Mouse (Mus musculus) olfactory bulb, adult 2 months (tissue): ENCODE measurements around the gene Prr14. TPM values are rescaled to one million over a fixed set of nuclear protein-coding genes. Genes with fewer than 3 reads are reported as not detected.
"Not testable (repeated sequence)": the region's sequence is repeated elsewhere in the genome, so short reads cannot be mapped to it uniquely, and the experiment has no call there.

Source experiments
- H3K27ac ChIP-seq: fragments of 200-500 bp; 2 replicates; pipeline ENCODE4 v1.5.1; 2012; ENCODE audit warnings: low read depth, low read length; ENCODE audit not compliant: insufficient read depth
- H3K4me1 ChIP-seq: fragments of 200-500 bp; 2 replicates; pipeline ENCODE4 v1.6.1; 2012; ENCODE audit warnings: low read length; ENCODE audit not compliant: control insufficient read depth, insufficient read depth
- H3K4me3 ChIP-seq: fragments of 200-500 bp; 2 replicates; pipeline ENCODE4 v1.5.1; 2012; ENCODE audit warnings: mild to moderate bottlenecking, low read depth, low read length, moderate library complexity; ENCODE audit not compliant: insufficient read depth
- CTCF ChIP-seq: fragments of 200-500 bp; IDR thresholded peaks from 2 replicates; pipeline ENCODE4 v1.5.1; 2012; ENCODE audit warnings: low read depth, mild to moderate bottlenecking, low read length, moderate library complexity; ENCODE audit not compliant: insufficient read depth
- POLR2A ChIP-seq: fragments of 200-500 bp; IDR thresholded peaks from 2 replicates; pipeline ENCODE4 v1.6.1; 2012; ENCODE audit warnings: mild to moderate bottlenecking, low read depth, low read length, moderate library complexity; ENCODE audit not compliant: insufficient read depth
- WGBS: fragments of 180-500 bp; shearing (Covaris S2); methylation state at CpG from one replicate; pipeline ENCODE4 v1.1.7; 2018; 5-methylcytosine and 5-hydroxymethylcytosine counted together
- polyA plus RNA-seq: library from polyadenylated mRNA; stranded (reverse); fragments of >200 nt; gene quantifications from 2 replicates; pipeline ENCODE4 v1.2.4, GENCODE M21; 2012; ENCODE audit warnings: low replicate concordance; ENCODE audit not compliant: missing spikeins, insufficient read depth, insufficient read length

The Prr14 gene
- polyA plus RNA-seq, 1 experiment, result not detected

DNA sequence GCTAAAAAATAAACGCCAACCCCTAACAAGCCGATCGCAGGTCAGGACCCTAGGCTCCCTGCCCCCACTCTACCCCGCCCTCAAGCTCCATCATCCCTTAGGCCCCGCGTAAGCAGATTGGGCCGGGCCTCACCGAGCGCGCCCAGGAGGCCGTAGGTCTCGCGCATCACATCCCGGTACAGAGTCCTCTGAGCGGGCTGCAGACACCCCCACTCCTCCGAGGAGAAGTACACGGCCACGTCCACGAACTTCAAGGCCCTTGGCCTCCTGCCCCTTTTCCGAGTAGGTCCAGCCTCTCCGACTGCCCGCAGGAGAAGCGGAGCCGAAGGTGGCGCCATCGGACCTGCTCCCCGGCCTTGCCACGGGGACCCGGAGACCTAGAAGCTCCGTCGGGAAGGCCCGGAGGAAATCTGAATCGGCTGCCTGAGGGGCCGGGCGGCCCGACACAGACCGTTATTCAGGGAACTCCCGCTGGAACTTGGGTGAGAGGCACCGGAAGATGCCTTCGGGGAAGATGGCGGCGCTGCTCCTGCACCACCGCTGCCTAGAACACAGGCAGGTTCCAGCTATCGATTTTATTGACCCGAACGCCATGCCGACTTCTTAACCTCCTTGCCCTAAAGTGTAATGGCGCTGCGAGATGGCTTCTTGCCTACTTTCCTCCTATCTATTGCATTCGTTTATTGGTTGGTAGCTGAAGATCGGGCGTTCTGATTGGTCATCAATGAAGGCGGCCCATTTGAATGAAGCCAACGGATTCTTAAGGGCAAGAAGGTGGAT, 10.7 kb upstream of the Prr14 start, which contains the start of gene Zfp689:
Gene Zfp689, minus strand, starts transcription at position 638 of the 780 bp plus-strand sequence.
- peak within 1 kb of the TSS; percentile 94 for H3K4me3 ChIP-seq
- peaks cover 13% of the 10 kb centered on the region for H3K4me1 ChIP-seq
- H3K27ac ChIP-seq, result peak within 1 kb of the TSS; percentile 92
- TF ChIP-seq CTCF, result no peak
- TF ChIP-seq POLR2A, result peak; percentile 37; the same call in 1 of the 2 replicates
- under 1% methylated on average over 54 of the region's 54 CpGs for WGBS

DNA sequence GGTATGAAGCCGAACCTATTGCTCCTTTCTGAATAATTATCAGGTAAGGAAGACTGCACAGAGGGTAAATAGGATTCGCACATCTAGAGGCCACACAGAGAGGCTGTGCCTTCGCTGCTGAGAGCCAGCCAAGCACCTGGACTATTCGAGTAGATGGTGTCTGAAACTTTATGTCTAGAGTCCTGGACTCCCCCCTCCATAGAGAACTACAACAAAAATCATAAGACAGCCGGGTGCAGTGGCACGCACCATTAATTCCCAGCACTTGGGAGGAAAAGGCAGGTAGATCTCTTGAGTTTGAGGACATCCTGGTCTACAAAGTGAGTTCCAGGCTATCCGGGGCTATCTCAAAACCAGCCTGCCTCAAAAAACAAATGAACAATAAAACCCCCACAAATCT, 9.4 kb upstream of the Prr14 start:
- Histone ChIP-seq H3K4me1 (peaks cover 6% of the 10 kb centered on the region), H3K4me3 (no peak overlapping the region), H3K27ac (no peak overlapping the region)
- WGBS, result 63% methylated on average over 7 of the region's 7 CpGs
- TF ChIP-seq POLR2A, result no peak
- TF ChIP-seq CTCF, result no peak

DNA sequence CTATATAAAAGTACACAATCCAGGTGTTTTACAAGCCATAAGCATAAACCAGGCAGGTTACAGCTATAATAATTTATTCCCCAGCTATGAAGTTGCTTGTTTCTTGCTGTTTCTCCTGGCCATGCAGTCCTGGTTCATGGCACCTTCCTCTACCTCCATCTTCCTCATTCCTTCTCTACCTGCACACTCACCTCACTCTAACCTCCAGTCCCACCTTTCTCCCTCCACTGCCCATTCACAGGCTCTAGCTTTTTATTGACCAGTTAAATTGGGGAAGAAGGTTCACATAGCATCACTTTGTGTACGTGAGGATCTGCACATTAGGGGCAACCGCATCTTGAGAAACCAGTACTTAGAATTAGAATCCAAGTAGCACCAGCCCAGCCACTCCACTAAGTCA, 6.4 kb upstream of the Prr14 start:
- Histone ChIP-seq H3K4me1 (peaks cover 2% of the 10 kb centered on the region; the same call in 1 of the 2 replicates), H3K27ac (no peak overlapping the region), H3K4me3 (no peak overlapping the region)
- TF ChIP-seq POLR2A (no peak), CTCF (no peak)
- WGBS, result 96% methylated on average over 2 of the region's 2 CpGs

- Histone ChIP-seq H3K27ac (no peak overlapping the region), H3K4me3 (no peak overlapping the region), H3K4me1 (peaks cover 2% of the 10 kb centered on the region; the same call in 1 of the 2 replicates)
- TF ChIP-seq POLR2A (no peak), CTCF (no peak)
- 96% methylated on average over 7 of the region's 7 CpGs for WGBS
Observed at GRCm38 (mm10) chr7:127454905-127455304, 4.5 kb upstream of the Prr14 start.

GRCm38 (mm10) chr7:127458371-127459122, 864 bp upstream of the Prr14 start:
- WGBS, result 83% methylated on average over 3 of the region's 3 CpGs
- not testable (repeated sequence) for H3K27ac ChIP-seq, H3K4me1 ChIP-seq, H3K4me3 ChIP-seq

- Histone ChIP-seq H3K4me1 (no peaks in the 10 kb centered on the region), H3K4me3 (no peak overlapping the region), H3K27ac (no peak overlapping the region)
- whole genome bisulfite sequencing, result 80% methylated on average over 3 of the region's 3 CpGs
- no peak for TF ChIP-seq CTCF
- TF ChIP-seq POLR2A, result no peak
Observed at GRCm38 (mm10) chr7:127465191-127465590, 5.8 kb downstream of the Prr14 start.

- WGBS, result 100% methylated on average over 2 of the region's 2 CpGs
Observed at GRCm38 (mm10) chr7:127465670-127466069, 6.3 kb downstream of the Prr14 start.

DNA sequence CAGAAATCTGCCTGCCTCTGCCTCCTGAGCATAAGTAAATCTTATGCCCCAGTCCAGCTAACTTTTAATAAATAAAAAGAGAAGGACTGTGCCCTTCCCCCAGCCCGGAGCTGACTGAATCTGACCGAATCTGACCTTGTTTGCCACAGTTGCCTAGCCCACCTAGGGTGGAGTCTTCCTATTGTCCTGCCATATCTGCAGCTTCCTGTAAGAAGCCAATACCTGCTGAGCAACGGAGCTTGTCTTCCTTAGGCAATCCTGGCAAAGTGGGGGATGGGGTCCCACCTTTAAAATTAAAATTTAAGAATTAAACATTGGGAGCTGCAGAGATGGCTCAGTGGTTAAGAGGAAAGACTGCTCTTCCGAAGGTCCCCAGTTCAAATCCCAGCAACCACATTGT, 7.2 kb downstream of the Prr14 start:
- TF ChIP-seq CTCF (no peak), POLR2A (no peak)
- 95% methylated on average over 4 of the region's 4 CpGs for WGBS
- H3K27ac ChIP-seq, result no peak overlapping the region

More at GRCm38 (mm10) chr7:127465670-127466069, 6.3 kb downstream of the Prr14 start:
- not testable (repeated sequence) for H3K4me3 ChIP-seq, H3K27ac ChIP-seq, H3K4me1 ChIP-seq

GRCm38 (mm10) chr7:127470011-127470715, 10.8 kb downstream of the Prr14 start:
- Histone ChIP-seq H3K4me3 (peak overlapping the region; percentile 69), H3K4me1 (peaks cover 4% of the 10 kb centered on the region; the same call in 1 of the 2 replicates), H3K27ac (peak overlapping the region; percentile 76)
- TF ChIP-seq POLR2A (no peak), CTCF (no peak)
- 6% methylated on average over 10 of the region's 10 CpGs for WGBS

More for the DNA sequence above, 7.2 kb downstream of the Prr14 start:
- Histone ChIP-seq H3K4me3 (no peak overlapping the region), H3K4me1 (no peaks in the 10 kb centered on the region)
